Mouse (Mus musculus) T-helper 17 cell (primary cell): ENCODE measurements at regions not wholly inside any gene's neighbourhood (a gene's known extent, or its start where the extent isn't known, plus 50 kb on each side); places are given as distances from the start of the nearest gene placed in this dataset.

Experiments used
- in situ Hi-C, 2 experiments: fragments of 300-600 bp; cut with MboI, MseI; formaldehyde crosslinking; loops; 1 replicate in 1 of 2; 2 replicates in 1 of 2; pipeline ENCODE4 v1.15.1; 2025; ENCODE audit warnings: high pct_unique_total_duplicates in 2 of 2

- in situ Hi-C loops: no loop called here
Observed at GRCm38 (mm10) chr6:84393519-84394231, 200.0 kb downstream of the Cyp26b1 start.

GRCm38 (mm10) chr6:84392752-84393511 lies 200.8 kb downstream of the Cyp26b1 start:
- in situ Hi-C loops: no loop called here

GRCm38 (mm10) chr6:84391016-84391415 lies 202.7 kb downstream of the Cyp26b1 start:
- in situ Hi-C loops: no loop called here

GRCm38 (mm10) chr6:84385696-84386095 lies 208.0 kb downstream of the Cyp26b1 start:
- in situ Hi-C loops: no loop called here

GRCm38 (mm10) chr6:84383718-84384117 lies 210.0 kb downstream of the Cyp26b1 start:
- in situ Hi-C loops: no loop called here

- in situ Hi-C loops: no loop called here
Observed at GRCm38 (mm10) chr6:84383141-84383540, 210.6 kb downstream of the Cyp26b1 start.

- in situ Hi-C loops: no loop called here
Observed at GRCm38 (mm10) chr6:84381571-84381970, 212.1 kb downstream of the Cyp26b1 start.

- in situ Hi-C loops: no loop called here
Observed at GRCm38 (mm10) chr6:84376666-84377065, 217.0 kb downstream of the Cyp26b1 start.

- in situ Hi-C loops: no loop called here
Observed at GRCm38 (mm10) chr6:84375498-84375897, 218.2 kb downstream of the Cyp26b1 start.

- in situ Hi-C loops: no loop called here
Observed at GRCm38 (mm10) chr6:84366365-84366764, 227.3 kb downstream of the Cyp26b1 start.

- in situ Hi-C loops: no loop called here
Observed at GRCm38 (mm10) chr6:84365914-84366313, 227.8 kb downstream of the Cyp26b1 start.

- in situ Hi-C loops: no loop called here
Observed at GRCm38 (mm10) chr6:84364964-84365363, 228.7 kb downstream of the Cyp26b1 start.

GRCm38 (mm10) chr6:84362331-84362730 lies 231.4 kb downstream of the Cyp26b1 start:
- in situ Hi-C loops: no loop called here

- in situ Hi-C loops: no loop called here
Observed at GRCm38 (mm10) chr6:84357911-84358310, 235.8 kb downstream of the Cyp26b1 start.

GRCm38 (mm10) chr6:84353425-84354220 lies 240.1 kb downstream of the Cyp26b1 start:
- in situ Hi-C loops: no loop called here

- in situ Hi-C loops: no loop called here
Observed at GRCm38 (mm10) chr6:84344936-84345335, 248.8 kb downstream of the Cyp26b1 start.

GRCm38 (mm10) chr6:84333666-84334179 lies 260.0 kb downstream of the Cyp26b1 start:
- in situ Hi-C loops: loop anchor here in 1 of 2 experiments (10.0 kb wide), 1 partner anchor 439 kb away; no protein-coding TSS in a partner anchor

GRCm38 (mm10) chr6:84329106-84329505 lies 264.6 kb downstream of the Cyp26b1 start:
- in situ Hi-C loops: no loop called here

- in situ Hi-C loops: no loop called here
Observed at GRCm38 (mm10) chr6:84328030-84328390, 265.7 kb downstream of the Cyp26b1 start.

- in situ Hi-C loops: no loop called here
Observed at GRCm38 (mm10) chr6:84327306-84328029, 266.2 kb downstream of the Cyp26b1 start.
